Mouse (Mus musculus) liver, adult 2 months (tissue): ENCODE measurements around the gene Fam78b.

Experiments used
- CTCF ChIP-seq: fragments of 200-500 bp; IDR thresholded peaks from 2 replicates; pipeline ENCODE4 v1.5.1; 2011; ENCODE audit warnings: low read depth, low read length, control low read depth
- POLR2A ChIP-seq: fragments of 200-500 bp; IDR thresholded peaks from 2 replicates; pipeline ENCODE4 v1.6.1; 2011; ENCODE audit warnings: low read length, control low read depth; ENCODE audit not compliant: insufficient read depth; ENCODE audit errors: extremely low read depth

DNA sequence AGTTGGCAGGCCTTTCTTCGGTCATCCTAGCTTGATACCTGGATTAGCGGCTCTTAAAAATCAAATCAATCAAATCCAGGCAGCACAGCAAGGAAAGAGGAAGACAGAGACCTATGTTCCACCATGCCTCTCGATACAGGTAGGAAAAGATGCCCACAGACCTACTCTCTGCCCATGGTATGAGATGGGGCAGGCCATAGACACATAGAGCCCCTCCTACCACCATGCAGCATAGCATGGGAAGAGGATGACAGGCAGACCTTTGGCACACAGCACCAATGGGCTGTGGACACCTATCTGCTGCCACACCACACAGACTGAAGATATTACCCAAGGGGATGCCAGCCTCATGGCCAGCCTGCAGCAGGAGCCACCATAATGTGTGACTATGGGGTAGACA is 124.7 kb downstream of the Fam78b start:
- TF ChIP-seq CTCF (no peak), POLR2A (no peak)
